Mouse (Mus musculus): ENCODE results near the gene Bckdha.
A peak's percentile ranks its signal among the peaks of the same experiment; 100 is the strongest.

The Bckdha gene

DNA sequence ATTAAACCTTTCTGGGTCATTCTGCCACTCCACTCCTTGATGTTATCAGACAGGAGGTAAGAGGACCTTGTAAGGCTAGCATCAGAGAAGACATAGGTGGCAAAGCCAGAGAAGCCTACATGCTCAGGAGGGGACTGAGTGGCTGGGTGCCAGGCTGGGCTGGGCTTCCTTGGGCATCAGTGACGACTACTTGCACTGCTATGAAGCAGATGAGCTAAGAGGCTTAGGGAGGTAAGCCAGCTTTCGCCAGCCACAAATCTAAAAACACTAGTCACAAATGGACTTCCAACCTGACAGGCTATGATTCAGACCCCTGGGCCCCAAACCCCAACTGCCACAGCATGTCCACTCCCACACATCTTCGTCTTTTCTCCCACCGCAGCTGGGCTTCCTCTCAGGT, 14.2 kb downstream of the Bckdha start:
- no peak for DNase-seq (ENCODE audit: low spot score in 2 of 2)

DNA sequence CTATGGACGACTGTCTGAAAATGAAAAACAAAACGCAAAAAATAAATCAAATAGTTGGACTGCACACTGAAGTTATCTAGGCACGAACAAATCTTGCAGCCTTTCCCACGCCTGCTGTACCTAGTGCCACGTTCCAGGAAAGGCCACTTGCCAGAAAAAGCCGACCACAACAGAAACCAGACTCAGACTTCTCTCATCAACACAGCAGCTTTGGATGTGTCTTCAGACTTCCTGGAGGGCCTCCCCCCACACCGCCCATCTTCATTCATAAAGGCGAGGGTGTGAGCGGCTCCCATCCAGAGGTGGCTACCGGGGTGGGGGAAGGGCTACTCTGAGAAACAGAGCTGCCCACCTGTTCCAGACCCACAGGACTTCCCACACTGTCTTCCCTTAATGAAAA, 14.6 kb downstream of the Bckdha start:
- DNase-seq (ENCODE audit: low spot score in 2 of 2): no peak

DNA sequence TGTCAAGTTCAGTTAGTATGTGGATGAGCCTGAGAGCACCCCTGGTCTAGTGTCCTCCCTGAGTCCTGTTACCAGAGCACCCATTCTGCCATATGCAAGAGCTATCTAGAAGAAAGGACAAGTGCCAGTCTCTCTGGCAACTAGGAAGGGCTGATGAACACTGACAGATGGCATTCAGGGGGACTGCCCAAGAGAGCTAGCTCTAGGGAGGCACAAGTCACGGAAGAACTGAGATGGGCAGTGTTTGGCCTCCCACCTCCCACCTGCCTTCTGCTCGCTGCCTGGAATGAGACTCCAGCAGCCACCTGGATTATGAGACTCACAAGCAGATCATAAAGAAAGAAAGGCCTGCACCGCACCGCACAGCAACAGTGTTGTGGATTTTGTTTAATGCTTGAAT, 19.0 kb downstream of the Bckdha start:
- DNase-seq (ENCODE audit: low spot score in 2 of 2): no peak

- no peak for DNase-seq (ENCODE audit: low spot score in 2 of 2)
Observed at GRCm38 (mm10) chr7:25637099-25637498, 21.7 kb downstream of the Bckdha start.

DNA sequence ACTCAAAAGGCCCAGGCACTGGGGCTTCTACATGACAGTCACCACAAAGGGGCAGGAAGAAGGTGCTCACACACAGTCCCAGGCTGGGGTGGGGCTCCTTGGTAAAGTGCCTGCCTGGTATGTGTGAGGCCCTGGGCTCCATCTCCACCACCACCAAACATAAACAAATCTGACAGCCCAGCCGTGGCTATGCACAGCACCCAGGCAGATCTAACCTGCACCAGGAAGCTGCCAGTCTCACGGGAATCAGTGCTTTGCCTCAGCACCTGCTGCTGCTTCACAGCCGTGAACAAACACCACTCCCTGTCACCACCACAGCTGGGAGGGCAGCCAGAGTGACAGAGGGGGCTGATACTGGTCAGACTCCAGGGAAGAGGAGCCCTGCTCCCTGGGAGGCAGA, 22.4 kb downstream of the Bckdha start:
- no peak for DNase-seq (ENCODE audit: low spot score in 2 of 2)

DNA sequence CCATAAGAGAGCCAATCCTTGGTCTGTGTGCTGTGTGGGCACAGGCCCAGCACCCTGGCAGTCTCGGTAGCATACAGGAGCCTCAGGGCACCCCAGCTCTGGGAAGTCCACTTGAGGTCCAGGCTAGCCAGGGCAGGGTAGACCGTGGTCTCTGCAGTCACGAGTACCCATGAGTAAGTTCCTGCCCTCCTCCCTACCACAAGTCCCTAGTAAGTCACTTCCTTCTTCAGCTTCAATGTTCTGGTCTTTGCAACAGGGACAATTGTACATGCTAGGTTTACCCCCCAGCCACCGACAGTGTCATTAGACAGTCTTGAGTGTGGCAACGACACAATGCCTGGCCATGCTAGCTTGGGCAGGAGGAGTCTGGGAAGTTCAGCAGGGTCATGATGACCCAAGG, 26.1 kb downstream of the Bckdha start:
- DNase-seq (ENCODE audit: low spot score in 2 of 2): no peak

- DNase-seq (ENCODE audit: low spot score in 2 of 2): no peak
Observed at GRCm38 (mm10) chr7:25628323-25628620, 30.5 kb downstream of the Bckdha start.

DNA sequence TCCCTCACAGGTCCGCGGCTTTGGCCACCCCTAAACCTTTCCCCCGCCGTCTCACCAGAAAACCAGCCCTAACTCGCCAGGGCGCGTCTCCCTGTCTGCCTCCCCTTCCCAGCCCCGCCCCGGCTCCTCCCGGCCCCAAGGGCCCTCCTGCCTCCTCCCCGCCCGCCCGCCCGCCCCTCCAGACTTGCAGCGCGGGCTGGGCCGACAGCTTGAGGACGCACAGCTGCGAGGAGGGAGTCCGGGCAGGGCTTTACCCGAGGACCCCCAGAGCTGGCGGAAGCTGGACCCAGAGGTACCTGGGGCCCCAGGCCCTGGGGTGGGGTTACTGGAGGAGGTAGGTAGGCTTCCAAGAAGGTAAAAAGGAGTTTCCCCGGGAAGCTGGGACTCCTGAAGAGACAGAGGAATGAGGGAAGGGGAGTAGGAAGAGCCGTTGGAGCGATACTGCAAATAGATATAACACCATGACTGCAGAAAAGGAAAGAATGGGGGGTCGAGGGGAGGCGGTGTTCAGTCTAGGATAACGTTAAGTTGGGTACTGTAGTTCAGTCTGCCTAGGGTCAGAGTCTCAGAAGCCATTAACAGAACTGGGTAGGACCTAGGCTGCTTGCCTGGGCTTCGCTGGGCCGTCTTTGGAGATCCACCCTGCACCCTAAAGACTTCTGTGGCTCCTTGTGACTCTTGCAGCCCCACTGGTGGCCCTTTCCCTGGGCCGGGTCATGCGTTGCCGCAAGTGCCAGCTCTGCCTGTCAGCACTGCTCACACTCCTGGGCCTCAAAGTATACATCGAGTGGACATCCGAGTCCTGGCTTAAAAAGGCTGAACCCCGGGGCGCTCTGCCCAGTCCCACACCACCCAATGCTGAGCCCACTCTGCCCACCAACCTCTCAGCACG, 31.1 kb downstream of the Bckdha start:
- no peak for DNase-seq (ENCODE audit: low spot score in 2 of 2)

GRCm38 (mm10) chr7:25626509-25627430, 32.0 kb downstream of the Bckdha start, which contains the start of gene B3gnt8:
TSS of gene B3gnt8 (plus strand) at chr7:25626654.
- no peak for DNase-seq (ENCODE audit: low spot score in 2 of 2)

- DNase-seq (ENCODE audit: low spot score in 2 of 2): no peak
Observed at GRCm38 (mm10) chr7:25625594-25626250, 33.1 kb downstream of the Bckdha start.

DNA sequence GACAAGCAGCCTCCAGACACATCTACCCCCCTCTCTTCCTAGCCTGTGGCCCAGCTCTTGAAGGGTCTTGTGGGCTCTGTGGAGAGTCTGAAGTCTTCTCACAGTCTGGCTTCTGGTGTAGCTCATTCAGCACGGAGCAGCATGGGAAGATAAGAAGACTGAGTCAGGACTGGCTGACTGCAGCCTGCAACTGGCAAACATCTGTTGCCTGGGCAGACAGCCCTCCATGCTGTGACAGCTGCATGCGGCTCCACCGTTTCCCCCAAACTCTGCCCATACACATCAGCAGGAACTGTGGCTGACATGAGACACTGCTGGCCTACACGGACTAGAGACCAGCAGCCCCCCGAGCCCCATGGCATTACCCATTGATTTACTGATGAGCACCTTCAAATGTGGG, 33.9 kb downstream of the Bckdha start:
- no peak for DNase-seq (ENCODE audit: low spot score in 2 of 2)

DNA sequence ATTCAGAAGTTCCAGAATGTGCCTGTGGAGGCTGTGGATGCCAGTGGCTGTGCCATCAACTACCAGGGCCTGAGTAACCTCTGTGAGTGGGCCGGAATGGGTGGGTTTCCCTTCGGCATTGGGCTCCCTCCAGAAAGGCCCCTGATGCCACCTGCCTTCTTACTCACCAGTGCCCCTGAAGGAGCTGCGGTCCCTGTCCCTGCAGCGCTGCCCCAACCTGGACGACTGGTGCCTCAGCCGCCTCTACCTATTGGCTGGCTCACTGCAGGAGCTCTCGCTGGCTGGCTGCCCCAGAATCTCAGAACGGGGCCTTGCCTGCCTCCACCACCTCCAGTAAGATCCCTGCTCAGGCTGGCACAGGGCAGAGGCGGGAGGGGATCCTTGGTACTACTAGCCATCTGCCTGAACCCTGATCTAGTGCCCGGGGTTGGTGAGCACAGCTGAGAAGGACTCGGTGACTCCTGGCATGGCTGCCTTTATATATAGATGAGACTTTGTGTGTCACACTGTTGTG, 34.9 kb downstream of the Bckdha start:
- DNase-seq (ENCODE audit: low spot score in 2 of 2): no peak

DNA sequence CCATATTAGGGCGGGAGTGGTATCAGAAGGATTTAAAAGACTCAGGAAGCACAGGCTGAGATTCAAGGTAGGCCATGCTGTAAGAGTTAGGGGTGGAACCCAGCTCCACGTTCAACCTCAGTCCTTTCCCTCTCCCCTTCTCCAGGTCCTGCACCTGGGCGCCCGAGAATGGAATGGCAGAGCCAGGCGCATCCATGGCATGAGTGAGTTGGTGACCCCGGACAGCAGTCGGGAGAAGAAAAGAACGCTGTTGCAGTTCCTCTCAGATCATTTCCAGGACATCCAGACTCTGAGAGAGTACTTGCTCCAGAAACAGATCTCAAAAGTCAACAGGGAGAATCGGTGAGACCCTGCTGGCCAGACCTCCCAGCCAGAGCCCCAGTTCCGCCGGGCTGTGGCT, 38.0 kb downstream of the Bckdha start:
- no peak for DNase-seq (ENCODE audit: low spot score in 2 of 2)

DNA sequence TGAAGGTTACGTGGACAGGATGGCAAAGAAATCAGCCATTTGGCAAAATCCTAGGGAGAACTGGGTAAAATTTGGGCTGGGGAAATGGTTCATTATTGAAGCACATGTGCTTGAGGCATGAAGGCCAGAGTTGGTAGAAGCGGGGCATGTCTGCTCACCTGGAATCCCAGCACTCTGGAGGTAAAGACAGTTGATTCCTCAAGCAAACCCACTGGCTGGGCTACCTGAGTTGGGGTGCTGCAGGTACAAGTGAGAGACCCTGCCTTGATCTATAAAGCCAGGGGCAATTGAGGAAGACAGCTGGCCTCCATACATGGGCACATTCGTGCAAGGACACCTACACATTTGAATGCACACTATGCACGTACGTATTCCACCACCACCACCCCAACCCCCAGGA, 38.7 kb downstream of the Bckdha start:
- peak in 1 of 2 experiments; percentile 17 for DNase-seq (ENCODE audit: low spot score in 2 of 2)

DNA sequence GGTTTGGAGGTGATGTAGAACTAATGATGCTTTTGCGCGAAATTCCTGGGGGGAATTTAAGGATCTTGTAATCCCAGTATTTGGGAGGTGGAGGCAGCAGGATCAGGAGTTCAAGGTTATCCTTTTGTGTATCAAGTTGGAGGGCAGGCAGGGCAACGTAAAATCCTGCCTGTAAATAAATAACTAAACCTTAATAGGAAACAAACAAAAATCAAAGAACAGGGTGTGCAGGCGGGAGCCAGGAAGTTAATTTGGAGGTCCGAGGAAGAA, 39.1 kb downstream of the Bckdha start:
- no peak for DNase-seq (ENCODE audit: low spot score in 2 of 2)

GRCm38 (mm10) chr7:25618865-25619721, 39.7 kb downstream of the Bckdha start, which contains the start of gene Dmac2:
TSS of gene Dmac2 (plus strand) at chr7:25619414.
- DNase-seq (ENCODE audit: low spot score in 2 of 2): peak; percentile 97

DNA sequence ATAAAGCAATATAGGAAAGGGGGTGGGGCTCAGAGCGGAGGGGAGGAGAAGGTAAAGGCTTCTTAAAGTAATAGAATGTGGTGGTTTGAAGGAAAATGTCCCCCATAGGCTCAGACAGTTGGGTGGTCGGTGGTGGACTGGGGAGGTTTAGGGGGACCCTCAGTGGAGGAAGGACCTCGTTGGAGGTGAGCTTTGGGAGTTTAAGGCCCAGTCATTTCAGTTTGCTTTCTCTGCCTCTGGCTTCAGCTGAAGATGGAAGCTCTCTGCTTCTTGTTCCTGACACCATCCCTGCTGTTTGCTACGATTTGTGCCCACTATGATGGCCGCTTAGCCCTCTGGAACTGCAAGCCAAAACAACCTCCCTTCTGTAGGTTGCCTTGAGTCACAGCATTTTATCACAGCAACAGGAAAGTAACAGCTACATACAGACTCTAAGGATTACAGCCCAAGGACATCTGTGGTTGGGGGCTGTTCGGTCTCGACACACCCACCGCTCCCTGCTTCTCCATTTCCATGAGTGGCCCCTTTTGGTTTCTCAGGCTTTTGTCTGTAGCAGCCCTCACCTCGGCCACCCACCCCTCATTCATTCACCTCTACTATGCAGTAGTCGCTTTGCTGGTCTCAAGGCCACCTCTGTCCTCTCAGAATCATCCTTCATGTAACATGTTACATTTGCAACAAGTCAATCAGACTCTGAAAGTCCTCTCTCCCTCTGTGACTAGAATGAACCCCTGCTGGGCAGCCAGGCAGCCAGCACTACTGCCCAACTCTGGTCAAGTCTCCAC, 41.2 kb downstream of the Bckdha start:
- peak; percentile 17 to 18 for DNase-seq (ENCODE audit: low spot score in 2 of 2)

DNA sequence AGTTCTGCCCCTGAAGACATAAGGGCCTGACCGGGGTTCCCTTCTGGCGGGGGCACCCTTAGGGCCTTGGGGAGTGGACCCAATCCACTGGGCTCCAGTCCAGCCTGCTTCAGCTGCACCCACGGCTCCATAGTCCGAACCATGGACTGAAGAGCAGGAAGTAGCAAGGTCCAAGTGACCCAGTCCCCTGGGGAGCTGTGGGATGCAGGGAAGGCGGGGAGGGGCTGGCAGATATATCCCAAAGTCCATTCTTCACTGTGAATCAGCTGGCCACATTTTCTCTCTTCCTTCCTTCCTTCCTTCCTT, 43.1 kb downstream of the Bckdha start, which contains the start of gene Erich4:
Erich4 (minus strand) TSS at position 187 of the 306 bp plus-strand sequence.
- peak in 1 of 2 experiments; percentile 20 for DNase-seq (ENCODE audit: low spot score in 2 of 2)

DNA sequence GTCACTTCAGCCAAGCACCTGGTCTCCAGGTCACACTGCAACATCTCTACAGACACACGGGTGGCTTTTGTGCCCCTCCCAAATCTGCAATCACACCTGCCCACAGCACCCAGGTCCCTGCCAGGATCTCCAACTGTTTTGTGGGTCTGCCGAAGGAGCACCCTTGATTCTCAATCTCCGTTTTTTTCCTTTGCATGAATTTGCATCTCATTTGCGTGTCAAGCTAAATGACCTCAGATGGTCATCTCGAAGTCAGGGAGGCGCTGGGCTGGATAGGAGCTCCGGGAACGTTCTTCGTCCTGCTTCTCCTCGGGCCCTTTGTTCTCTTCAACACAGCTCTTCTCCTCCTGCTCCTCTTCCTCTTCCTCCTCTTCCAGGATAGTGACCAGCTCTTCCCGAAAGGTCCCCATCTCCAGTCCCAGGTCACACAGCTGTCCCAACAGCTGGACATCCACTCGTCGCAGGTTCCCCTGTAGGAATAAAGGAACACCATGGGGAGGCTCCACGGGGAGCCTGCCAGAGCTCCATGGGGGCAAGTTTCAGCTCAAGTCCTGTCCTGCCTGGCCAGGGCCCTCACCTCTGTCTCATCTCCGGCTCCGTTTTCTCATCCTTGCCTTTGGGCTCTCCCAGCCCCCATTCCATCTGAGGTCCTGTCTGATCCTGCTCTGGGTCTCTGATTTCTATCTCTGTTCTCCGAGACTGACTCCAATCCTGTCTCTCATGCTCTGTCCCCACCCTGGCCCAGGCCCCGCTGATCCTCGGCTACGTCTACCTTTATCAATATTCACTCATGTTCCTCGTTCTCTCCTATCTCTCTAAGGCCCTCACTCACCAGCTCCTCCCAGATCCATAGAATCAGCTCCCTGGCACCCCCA, 43.7 kb downstream of the Bckdha start:
- DNase-seq (ENCODE audit: low spot score in 2 of 2): peak in 1 of 2 experiments; percentile 20

All from right cerebral cortex, postnatal 10 days (tissue).